Mouse (Mus musculus) Muller cell, postnatal 12 days (primary cell): ENCODE data around the gene Rnf227.
A peak's percentile ranks its signal among the peaks of the same experiment; 100 is the strongest.
"Not testable (repeated sequence)": the region's sequence is repeated elsewhere in the genome, so short reads cannot be mapped to it uniquely, and the experiment has no call there.

Experiments used
- DNase-seq: peaks from one replicate; pipeline ENCODE4 v3.0.0-alpha.2; 2015; ENCODE audit errors: inconsistent ontology term

Gene Rnf227

GRCm38 (mm10) chr11:69340161-69341131 lies at the start of gene Rnf227:
Rnf227 (plus strand) TSS chr11:69340461.
- peak; percentile 80 for DNase-seq

DNA sequence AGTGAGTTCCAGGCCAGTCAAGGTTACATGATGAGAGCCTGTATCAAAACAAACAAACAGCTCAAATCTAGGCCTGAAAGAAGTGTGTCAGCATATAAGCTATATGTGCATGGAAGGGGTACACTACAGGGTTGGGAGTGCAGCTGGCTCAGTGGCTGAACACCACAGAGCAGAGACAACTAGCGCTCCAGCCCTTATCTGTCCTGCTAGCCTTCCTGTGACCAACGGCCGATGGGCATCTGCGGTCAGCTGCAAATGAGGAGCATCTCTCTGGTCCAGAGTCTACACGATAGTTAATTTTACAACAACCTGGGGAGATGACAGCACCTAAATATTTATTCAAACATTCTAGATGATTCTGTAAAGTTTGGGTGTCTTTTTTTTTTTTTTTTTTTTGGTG lies 49.1 kb upstream of the Rnf227 start:
- no peak for DNase-seq

- DNase-seq, result no peak
These were observed 45.0 kb upstream of the Rnf227 start for GRCm38 (mm10) chr11:69295286-69295685.

- no peak for DNase-seq
These were observed 42.5 kb upstream of the Rnf227 start for GRCm38 (mm10) chr11:69297799-69298198.

DNA sequence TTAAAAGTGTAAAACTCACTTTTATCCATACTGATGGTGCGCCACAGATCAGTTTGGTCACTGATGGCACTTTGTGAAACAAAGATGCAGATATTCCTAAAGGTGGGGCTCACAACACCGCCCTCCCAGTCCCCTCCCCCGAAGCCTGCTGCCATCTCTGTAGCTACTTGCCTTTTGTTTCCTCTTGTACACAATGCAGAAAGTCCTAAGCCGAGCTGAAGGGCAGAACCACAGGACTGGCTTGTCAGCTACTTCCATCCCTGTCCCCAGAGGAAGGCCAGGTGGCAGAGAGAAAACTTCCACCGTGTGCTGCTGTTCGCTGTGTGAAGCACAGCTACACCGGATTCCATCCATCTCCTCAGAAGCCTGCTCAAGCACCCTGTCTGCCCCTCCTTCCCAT lies 42.0 kb upstream of the Rnf227 start:
- DNase-seq, result no peak

DNA sequence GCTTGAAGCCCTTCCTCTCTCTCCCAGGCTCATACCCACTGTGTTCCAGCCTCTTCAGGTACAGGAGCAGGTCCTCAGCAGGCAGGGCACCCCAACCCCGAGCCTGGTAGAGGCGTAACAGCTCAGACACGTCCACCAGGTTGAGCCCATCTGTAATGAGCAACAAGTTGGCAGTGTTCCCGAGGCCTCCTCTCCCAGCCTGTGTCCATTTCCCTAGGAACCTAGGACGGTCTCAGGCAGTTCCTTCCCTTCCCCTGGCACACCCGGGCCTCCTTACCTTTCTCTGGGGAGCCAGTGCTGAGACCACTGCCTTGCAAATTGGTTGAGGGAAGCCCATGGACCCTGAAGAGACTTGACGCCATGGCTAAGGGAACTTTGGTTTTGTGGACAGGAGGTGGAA lies 37.4 kb upstream of the Rnf227 start:
- DNase-seq, result no peak

GRCm38 (mm10) chr11:69305291-69305690 lies 35.0 kb upstream of the Rnf227 start:
- DNase-seq, result no peak

GRCm38 (mm10) chr11:69306039-69306438 lies 34.2 kb upstream of the Rnf227 start:
- DNase-seq, result no peak

DNA sequence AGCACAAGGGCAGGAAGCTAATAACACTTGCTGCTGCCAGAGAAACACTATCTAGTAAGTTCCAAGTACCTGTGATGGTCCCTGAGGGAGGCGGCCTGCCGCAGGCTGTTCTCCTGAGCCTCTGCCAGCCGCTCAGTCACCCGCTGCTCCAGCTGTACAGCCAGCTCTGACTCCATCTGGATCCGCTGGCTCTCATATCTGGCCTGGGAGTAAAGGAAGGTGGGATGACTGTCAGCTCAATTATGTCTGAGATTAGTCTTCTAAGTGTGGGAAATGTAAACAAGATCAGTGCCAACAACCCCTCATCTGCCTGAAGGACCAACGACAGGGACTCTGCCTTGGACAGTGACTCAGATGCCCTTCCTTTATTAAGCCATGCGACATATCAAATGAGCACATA lies 29.0 kb upstream of the Rnf227 start:
- DNase-seq, result peak; percentile 42

GRCm38 (mm10) chr11:69316361-69316760 lies 23.9 kb upstream of the Rnf227 start:
- no peak for DNase-seq

DNA sequence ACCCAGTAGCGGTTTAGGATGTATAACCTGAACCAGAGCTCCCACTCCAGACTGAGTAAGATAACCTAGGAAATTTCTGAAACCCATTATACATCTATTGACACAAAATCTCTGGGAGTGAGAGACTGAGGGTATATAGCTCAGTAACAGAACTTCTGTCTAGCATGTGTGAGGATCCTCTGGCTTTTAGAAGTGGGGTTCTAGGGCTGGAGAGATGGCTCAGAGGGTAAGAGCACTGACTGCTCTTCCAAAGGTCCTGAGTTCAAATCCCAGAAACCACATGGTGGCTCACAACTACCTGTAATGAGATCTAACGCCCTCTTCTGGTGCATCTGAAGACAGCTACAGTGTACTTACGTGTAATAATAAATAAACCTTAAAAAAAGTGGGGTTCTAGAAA lies 22.3 kb upstream of the Rnf227 start:
- DNase-seq, result not testable (repeated sequence)

GRCm38 (mm10) chr11:69321580-69321979 lies 18.7 kb upstream of the Rnf227 start:
- DNase-seq, result no peak

- peak; percentile 38 for DNase-seq
These were observed 18.3 kb upstream of the Rnf227 start for GRCm38 (mm10) chr11:69322010-69322409.

DNA sequence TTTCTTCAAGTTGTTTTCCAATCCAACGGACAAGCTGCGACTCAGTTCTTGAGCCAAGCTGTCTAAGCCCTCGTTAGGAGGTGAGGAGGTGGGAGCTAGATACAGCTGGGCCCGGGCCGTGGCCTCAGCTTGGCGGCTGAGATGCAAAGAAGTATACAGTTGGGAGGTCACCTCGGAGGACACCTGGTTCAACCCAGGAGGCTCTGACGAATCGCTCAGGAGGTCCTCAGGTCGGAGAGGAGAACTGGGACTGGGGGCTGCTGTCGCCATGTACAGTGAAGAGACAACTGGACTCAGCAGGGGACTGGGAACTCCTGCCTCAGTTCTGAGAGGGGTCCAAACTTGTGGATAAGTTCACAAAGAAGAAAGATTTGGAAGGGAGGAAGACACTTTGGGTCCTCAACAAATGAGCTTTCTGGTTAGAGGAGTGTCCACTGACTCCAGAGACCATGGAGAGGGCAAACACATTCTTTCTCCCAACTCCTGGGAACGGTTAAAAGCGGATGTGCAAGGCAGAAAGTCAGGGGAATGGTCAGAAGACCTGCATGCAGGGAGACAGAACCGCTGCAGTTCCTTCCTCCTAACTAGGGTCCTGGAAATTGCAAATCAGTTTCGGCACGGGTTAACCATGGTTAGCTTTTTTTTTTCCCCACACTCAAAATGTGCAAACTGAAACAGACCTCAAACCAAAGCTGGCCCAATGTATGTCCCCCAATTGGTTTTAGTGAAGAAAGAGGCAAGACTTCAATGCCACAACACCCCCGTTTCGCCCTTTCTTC lies 17.4 kb upstream of the Rnf227 start:
- peak; percentile 41 for DNase-seq

GRCm38 (mm10) chr11:69323667-69324111 lies 16.6 kb upstream of the Rnf227 start, which contains the start of the genes Cntrob and Trappc1:
Cntrob (minus strand) TSS chr11:69323775.
Trappc1 (plus strand) TSS chr11:69323980.
- DNase-seq, result peak; percentile 99

DNA sequence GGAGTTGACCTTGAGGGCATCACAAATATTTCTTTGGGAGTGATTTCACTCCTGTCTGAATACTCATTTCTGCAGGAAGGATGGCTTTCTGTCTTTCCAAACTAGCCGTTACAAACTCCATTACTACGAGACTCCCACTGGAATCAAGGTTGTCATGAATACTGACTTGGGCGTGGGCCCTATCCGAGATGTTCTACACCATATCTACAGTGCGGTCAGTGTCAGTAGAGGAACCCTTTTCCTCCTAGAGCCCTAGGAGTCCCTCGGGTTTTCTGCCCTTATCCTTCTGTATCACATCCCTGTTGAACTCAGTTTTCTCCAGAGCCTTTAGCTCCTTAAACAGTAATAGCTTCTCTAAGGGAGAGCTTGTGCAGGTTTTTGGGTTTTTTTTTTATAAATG lies 15.5 kb upstream of the Rnf227 start:
- no peak for DNase-seq

GRCm38 (mm10) chr11:69325628-69326407 lies 14.4 kb upstream of the Rnf227 start, which contains the start of gene Kcnab3:
Kcnab3 (plus strand) TSS chr11:69326258.
- DNase-seq, result peak; percentile 81

DNA sequence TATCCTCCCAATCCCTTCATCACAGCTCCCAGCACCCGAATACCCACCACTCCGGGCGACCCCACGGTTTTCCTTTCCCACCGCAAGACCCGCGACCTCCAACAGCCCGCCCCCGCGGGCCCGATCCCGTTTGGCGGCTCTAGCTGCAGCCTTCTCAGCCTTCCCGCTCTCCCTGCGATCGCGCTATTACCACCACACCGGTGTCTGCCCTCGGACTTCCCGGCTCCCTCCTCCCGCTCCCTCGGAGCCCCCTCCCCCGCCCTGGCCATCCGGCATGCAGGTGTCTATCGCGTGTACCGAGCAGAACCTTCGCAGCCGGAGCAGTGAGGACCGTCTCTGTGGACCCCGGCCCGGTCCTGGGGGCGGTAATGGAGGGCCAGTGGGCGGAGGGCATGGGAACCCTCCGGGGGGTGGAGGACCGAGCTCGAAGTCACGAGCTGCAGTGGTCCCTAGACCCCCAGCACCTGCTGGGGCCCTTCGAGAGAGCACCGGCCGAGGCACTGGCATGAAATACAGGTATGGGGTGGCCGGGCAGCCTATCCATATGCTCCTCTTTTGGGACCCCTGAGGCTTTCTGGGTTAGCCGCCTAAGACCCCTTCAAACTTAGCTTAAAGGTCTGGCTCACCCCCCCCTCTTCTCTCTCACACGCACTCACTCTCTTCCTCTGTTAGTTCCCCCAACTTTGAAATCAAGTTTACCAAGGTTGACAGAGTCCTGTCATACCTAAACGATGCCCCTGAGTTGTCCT lies 13.7 kb upstream of the Rnf227 start:
- no peak for DNase-seq

GRCm38 (mm10) chr11:69327157-69327442 lies 13.2 kb upstream of the Rnf227 start:
- no peak for DNase-seq

GRCm38 (mm10) chr11:69327648-69328047 lies 12.6 kb upstream of the Rnf227 start:
- DNase-seq, result no peak

DNA sequence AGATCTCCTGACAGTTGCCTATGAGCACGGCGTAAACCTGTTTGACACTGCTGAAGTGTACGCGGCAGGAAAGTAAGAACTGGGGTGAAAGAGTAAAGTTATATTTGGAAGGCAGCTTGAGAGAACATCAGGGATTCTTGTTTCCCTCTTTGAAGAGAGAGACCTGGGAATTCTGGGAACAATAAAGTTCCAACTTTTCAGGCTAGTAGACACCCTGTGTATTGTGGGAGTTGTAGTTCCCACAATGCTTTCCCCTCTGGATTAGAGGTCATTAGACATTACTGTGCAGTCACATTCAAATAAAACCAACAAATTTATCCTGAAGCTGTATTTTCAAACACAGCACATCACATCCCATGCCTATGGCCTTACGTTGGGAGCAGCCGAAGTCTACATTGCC lies 11.7 kb upstream of the Rnf227 start:
- no peak for DNase-seq
